In the genomic region with DNA sequence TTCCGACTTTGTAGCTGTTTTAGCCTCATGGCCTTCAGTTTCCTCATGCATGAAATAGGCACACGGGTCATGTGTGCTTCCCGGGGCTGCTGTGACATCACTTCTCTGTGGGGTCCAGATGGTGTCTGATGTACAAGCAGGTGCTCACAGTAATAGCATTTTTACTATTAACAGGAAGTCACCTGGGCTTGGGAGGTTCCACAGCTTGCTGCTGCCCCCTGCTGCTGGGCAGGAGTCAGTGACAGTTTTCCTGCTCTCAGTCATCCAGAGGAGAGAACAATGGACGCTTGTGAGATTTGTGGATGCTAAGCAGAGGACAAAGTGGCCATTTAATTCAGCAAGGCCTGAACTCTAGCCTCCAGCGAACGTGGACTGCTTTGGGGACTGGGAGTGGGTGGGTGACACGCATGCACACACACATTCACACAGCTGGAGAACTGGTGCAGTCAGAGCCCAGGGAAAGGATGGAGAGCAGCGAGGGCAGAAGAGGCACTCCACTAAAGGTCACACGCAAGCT, we compare ENCODE assay signal across 8 mouse cellular contexts. TPM values are rescaled to one million over a fixed set of nuclear protein-coding genes. Genes with fewer than 3 reads are reported as not detected.
DNase-seq lines count a peak whose midpoint lies in the region; ATAC-seq lines count a peak whose summit lies in the region.

No protein-coding gene starts in this region.

- DNase-seq in heart, adult 18-20 months: peak; percentile 52 to 71
- peak; percentile 86 for DNase-seq in cerebellum, postnatal 10 days
- peak; percentile 43 to 61 for DNase-seq in frontal cortex, postnatal 14 days (ENCODE audit: low spot score in 2 of 2)
- peak; percentile 22 for DNase-seq in kidney, adult 11 months
- DNase-seq in left cerebral cortex, postnatal 36 days (ENCODE audit: low spot score in 2 of 2): peak; percentile 69 to 74
- peak; percentile 60 for DNase-seq in spleen, adult 12 weeks (ENCODE audit: low spot score)

- no peak overlapping the region for H3K4me3 ChIP-seq in heart, embryonic 11.5 days (ENCODE audit: low read depth, low read length)
- no peak overlapping the region for H3K4me3 ChIP-seq in midbrain, embryonic 12.5 days

- H3K27me3 ChIP-seq in heart, embryonic 11.5 days (ENCODE audit: control insufficient read depth, insufficient read depth, low read length): no peaks in the 10 kb centered on the region
- no peaks in the 10 kb centered on the region for H3K27me3 ChIP-seq in midbrain, embryonic 12.5 days

- intact Hi-C loops in left cerebral cortex, postnatal 36 days (cut with DNase I): loop anchor here (2.0 to 5.0 kb wide), 2 partner anchors 57 to 168 kb away; no protein-coding TSS in a partner anchor

- H3K9ac ChIP-seq in heart, embryonic 11.5 days (ENCODE audit: low read depth, low read length): no peak overlapping the region
- no peak overlapping the region; the same call in 1 of the 2 replicates for H3K9ac ChIP-seq in midbrain, embryonic 12.5 days (replicated peaks)

- no peaks in the 10 kb centered on the region for H3K9me3 ChIP-seq in heart, embryonic 11.5 days (replicated peaks; ENCODE audit: control insufficient read depth, low read length)
- no peaks in the 10 kb centered on the region for H3K9me3 ChIP-seq in midbrain, embryonic 12.5 days

- no peak for ATAC-seq in heart, embryonic 11.5 days (replicated peaks; ENCODE audit: insufficient number of reproducible peaks, low FRiP score, low TSS enrichment)
- ATAC-seq in midbrain, embryonic 12.5 days (ENCODE audit: low FRiP score, low read depth): peak; percentile 67

- no peak overlapping the region for H3K27ac ChIP-seq in heart, embryonic 11.5 days (ENCODE audit: low read depth, low read length)
- H3K27ac ChIP-seq in midbrain, embryonic 12.5 days (replicated peaks): peak overlapping the region; percentile 75

- peaks cover 5% of the 10 kb centered on the region; the same call in 1 of the 2 replicates for H3K4me1 ChIP-seq in heart, embryonic 11.5 days (ENCODE audit: control insufficient read depth, insufficient read depth, low read length)
- peaks cover 4% of the 10 kb centered on the region; the same call in 1 of the 2 replicates for H3K4me1 ChIP-seq in midbrain, embryonic 12.5 days

- no peak overlapping the region for H3K4me2 ChIP-seq in heart, embryonic 11.5 days
- no peak overlapping the region for H3K4me2 ChIP-seq in midbrain, embryonic 12.5 days (replicated peaks)

- WGBS in heart, embryonic 11.5 days (ENCODE audit: insufficient replicate concordance): 40% methylated on average over 9 of the region's 9 CpGs
- 43% methylated on average over 9 of the region's 9 CpGs for whole genome bisulfite sequencing in midbrain, embryonic 12.5 days

- H3K36me3 ChIP-seq in heart, embryonic 11.5 days (ENCODE audit: control insufficient read depth, insufficient read depth, low read length): peaks cover 32% of the 10 kb centered on the region
- H3K36me3 ChIP-seq in midbrain, embryonic 12.5 days: peaks cover 44% of the 10 kb centered on the region

RNA-seq across cellular contexts. Expression of a gene that starts 35.7 kb away (rescaled TPM):
- 1 to 10 TPM in 1 of 2 experiments, under 1 TPM in 1; 0.47 to 2.9 TPM for total RNA-seq in heart, adult 18-20 months (2021)
- polyA plus RNA-seq in heart, embryonic 11.5 days (2014; fragmentation: Nextera tagmentation; extraction: Ambion mirVana): 0.10 TPM in 1 of 2 replicates, not detected in the other
- total RNA-seq in left cerebral cortex, postnatal 36 days (2021): 1 to 10 TPM; 1.5 to 1.6 TPM
- 0.27 and 0.37 TPM in 2 replicates for polyA plus RNA-seq in midbrain, embryonic 12.5 days (2016; fragmentation: Nextera tagmentation; extraction: Ambion mirVana)

Comparison
In these comparisons a context has a peak if more than half of its experiments do, and no peak if none do; other contexts are left out.
1. DNase-seq: peak in every context shown above with its lines; median percentile 86 in cerebellum, postnatal 10 days; 72 in left cerebral cortex, postnatal 36 days; 62 in heart, adult 18-20 months; 60 in spleen, adult 12 weeks; 52 in frontal cortex, postnatal 14 days; 22 in kidney, adult 11 months.